Mouse (Mus musculus): ENCODE data around the gene Scaf11.
A peak's percentile ranks its signal among the peaks of the same experiment; 100 is the strongest.

Scaf11 gene

GRCm38 (mm10) chr15:96396641-96397344 is 63.9 kb downstream of the Scaf11 start:
- no peak for DNase-seq (ENCODE audit: low spot score in 2 of 2)

- DNase-seq (ENCODE audit: low spot score in 2 of 2), result no peak
These were observed 65.6 kb downstream of the Scaf11 start for GRCm38 (mm10) chr15:96395071-96395470.

- DNase-seq (ENCODE audit: low spot score in 2 of 2), result no peak
These were observed 67.8 kb downstream of the Scaf11 start for GRCm38 (mm10) chr15:96392878-96393277.

- peak in 1 of 2 experiments; percentile 26 for DNase-seq (ENCODE audit: low spot score in 2 of 2)
These were observed 72.1 kb downstream of the Scaf11 start for GRCm38 (mm10) chr15:96388565-96388964.

- DNase-seq (ENCODE audit: low spot score in 2 of 2), result no peak
These were observed 78.4 kb downstream of the Scaf11 start for GRCm38 (mm10) chr15:96382223-96382622.

- no peak for DNase-seq (ENCODE audit: low spot score in 2 of 2)
These were observed 82.9 kb downstream of the Scaf11 start for GRCm38 (mm10) chr15:96377701-96378100.

- DNase-seq (ENCODE audit: low spot score in 2 of 2), result no peak
These were observed 83.4 kb downstream of the Scaf11 start for GRCm38 (mm10) chr15:96377263-96377662.

- no peak for DNase-seq (ENCODE audit: low spot score in 2 of 2)
These were observed 84.4 kb downstream of the Scaf11 start for GRCm38 (mm10) chr15:96376214-96376613.

GRCm38 (mm10) chr15:96373161-96373560 is 87.5 kb downstream of the Scaf11 start:
- no peak for DNase-seq (ENCODE audit: low spot score in 2 of 2)

GRCm38 (mm10) chr15:96372628-96373027 is 88.0 kb downstream of the Scaf11 start:
- no peak for DNase-seq (ENCODE audit: low spot score in 2 of 2)

GRCm38 (mm10) chr15:96371311-96371710 is 89.3 kb downstream of the Scaf11 start:
- DNase-seq (ENCODE audit: low spot score in 2 of 2), result no peak

- DNase-seq (ENCODE audit: low spot score in 2 of 2), result no peak
These were observed 94.3 kb downstream of the Scaf11 start for GRCm38 (mm10) chr15:96366176-96366963.

GRCm38 (mm10) chr15:96365351-96365750 is 95.3 kb downstream of the Scaf11 start:
- DNase-seq (ENCODE audit: low spot score in 2 of 2), result no peak
